Comparison of ENCODE assay signal across 12 mouse cellular contexts in genomic region chr10:71007956-71008355, GRCm38 (mm10).
DNase-seq lines count a peak whose midpoint lies in the region; ATAC-seq and TF ChIP-seq lines count a peak whose summit lies in the region.
"Had no signal": no experiment of that assay in that cellular context is flagged by ENCODE, and none has a peak within 500 bp of the region (broad histone marks: within the 10 kb centered on the region; RNA-seq: fewer than 3 reads in every experiment).

No protein-coding gene starts in this region.

- no peaks in the 10 kb centered on the region for H3K36me3 ChIP-seq in lung, embryonic 14.5 days (ENCODE audit: insufficient read depth)
- H3K36me3 ChIP-seq in intestine, postnatal 0 days (ENCODE audit: control insufficient read depth, insufficient read depth), result no peaks in the 10 kb centered on the region
- H3K36me3 ChIP-seq: hindbrain, embryonic 13.5 days; limb, embryonic 15.5 days had no signal

- TF ChIP-seq POLR2A in lung, adult 2 months (IDR thresholded peaks at IDR 0.05; ENCODE audit: borderline replicate concordance, extremely low read depth, low read depth, low read length), result no peak

- no peak overlapping the region for H3K4me3 ChIP-seq in lung, adult 2 months (replicated peaks; ENCODE audit: extremely low read depth, low read depth, low read length)
- no peak overlapping the region for H3K4me3 ChIP-seq in lung, embryonic 14.5 days (ENCODE audit: low read depth, low read length)
- no peak overlapping the region for H3K4me3 ChIP-seq in intestine, postnatal 0 days (ENCODE audit: low read depth, low read length)
- H3K4me3 ChIP-seq: hindbrain, embryonic 13.5 days; limb, embryonic 15.5 days; myocyte had no signal

- H3K9me3 ChIP-seq in lung, embryonic 14.5 days (ENCODE audit: low read depth, low read length), result no peaks in the 10 kb centered on the region
- no peaks in the 10 kb centered on the region for H3K9me3 ChIP-seq in intestine, postnatal 0 days (ENCODE audit: control insufficient read depth)
- H3K9me3 ChIP-seq: hindbrain, embryonic 13.5 days; limb, embryonic 15.5 days had no signal

- H3K27ac ChIP-seq in lung, embryonic 14.5 days (ENCODE audit: low read depth), result peak overlapping the region; percentile 55; the same call in 1 of the 2 replicates
- no peak overlapping the region for H3K27ac ChIP-seq in intestine, postnatal 0 days (ENCODE audit: low read depth, low read length)
- H3K27ac ChIP-seq: hindbrain, embryonic 13.5 days; limb, embryonic 15.5 days had no signal

- no peak for TF ChIP-seq CTCF in lung, adult 2 months (IDR thresholded peaks at IDR 0.05; ENCODE audit: insufficient read depth, low read length)
- no peak for TF ChIP-seq CTCF in lung, embryonic 14.5 days (IDR thresholded peaks at IDR 0.05; ENCODE audit: low read depth)
- no peak for TF ChIP-seq CTCF in intestine, postnatal 0 days (IDR thresholded peaks at IDR 0.05; ENCODE audit: low read depth)

- no peaks in the 10 kb centered on the region for H3K27me3 ChIP-seq in lung, embryonic 14.5 days (ENCODE audit: insufficient read depth, low read length)
- H3K27me3 ChIP-seq in intestine, postnatal 0 days (replicated peaks; ENCODE audit: control insufficient read depth, insufficient read depth, low read length), result no peaks in the 10 kb centered on the region
- H3K27me3 ChIP-seq: hindbrain, embryonic 13.5 days; limb, embryonic 15.5 days had no signal

- 71% methylated on average over 9 of the region's 9 CpGs for WGBS in lung, adult 2 months
- WGBS in lung, embryonic 14.5 days, result 43% methylated on average over 9 of the region's 9 CpGs
- 68% methylated on average over 9 of the region's 9 CpGs for WGBS in intestine, postnatal 0 days

- peak; percentile 89 for ATAC-seq in lung, embryonic 14.5 days (ENCODE audit: insufficient read depth)
- ATAC-seq in intestine, postnatal 0 days, result no peak

- peak; percentile 8 for DNase-seq in adrenal gland, postnatal 14 days
- DNase-seq in adrenal gland, adult 2 months, result no peak
- peak; percentile 16 to 38 for DNase-seq in lung, adult 18-20 months
- DNase-seq in lung, adult 2 months, result no peak
- peak; percentile 93 for DNase-seq in lung, embryonic 14.5 days
- no peak for DNase-seq in spleen, postnatal 14 days (ENCODE audit: low spot score in 2 of 2)
- no peak for DNase-seq in kidney, postnatal 36 days
- DNase-seq: cerebellum, postnatal 36 days had no signal

- no peaks in the 10 kb centered on the region for H3K4me1 ChIP-seq in lung, adult 2 months (ENCODE audit: control insufficient read depth, insufficient read depth, low read length)
- peaks cover 11% of the 10 kb centered on the region; the same call in 1 of the 2 replicates for H3K4me1 ChIP-seq in lung, embryonic 14.5 days (ENCODE audit: insufficient read depth)
- H3K4me1 ChIP-seq in intestine, postnatal 0 days (replicated peaks; ENCODE audit: control insufficient read depth, insufficient read depth, low read length), result no peaks in the 10 kb centered on the region

- no peak overlapping the region for H3K9ac ChIP-seq in lung, embryonic 14.5 days
- H3K9ac ChIP-seq in intestine, postnatal 0 days (ENCODE audit: low read depth, low read length), result no peak overlapping the region
- H3K9ac ChIP-seq: hindbrain, embryonic 13.5 days; limb, embryonic 15.5 days had no signal

- 0 out of 2 replicates have a peak overlapping the region, but pooled peaks have one; percentile 26 for H3K4me2 ChIP-seq in lung, embryonic 14.5 days
- H3K4me2 ChIP-seq in intestine, postnatal 0 days (replicated peaks; ENCODE audit: low read depth), result no peak overlapping the region
- H3K4me2 ChIP-seq: hindbrain, embryonic 13.5 days; limb, embryonic 15.5 days had no signal

Comparison
In these comparisons a context has a peak if more than half of its experiments do, and no peak if none do; other contexts are left out.
1. DNase-seq: peak in adrenal gland, postnatal 14 days (single experiment), lung, adult 18-20 months (2 of 2) and lung, embryonic 14.5 days (single experiment); none in adrenal gland, adult 2 months (single experiment), lung, adult 2 months (single experiment), spleen, postnatal 14 days (0 of 2) and kidney, postnatal 36 days (0 of 2).